ENCODE assay signal across 9 mouse cellular contexts in the genomic region with DNA sequence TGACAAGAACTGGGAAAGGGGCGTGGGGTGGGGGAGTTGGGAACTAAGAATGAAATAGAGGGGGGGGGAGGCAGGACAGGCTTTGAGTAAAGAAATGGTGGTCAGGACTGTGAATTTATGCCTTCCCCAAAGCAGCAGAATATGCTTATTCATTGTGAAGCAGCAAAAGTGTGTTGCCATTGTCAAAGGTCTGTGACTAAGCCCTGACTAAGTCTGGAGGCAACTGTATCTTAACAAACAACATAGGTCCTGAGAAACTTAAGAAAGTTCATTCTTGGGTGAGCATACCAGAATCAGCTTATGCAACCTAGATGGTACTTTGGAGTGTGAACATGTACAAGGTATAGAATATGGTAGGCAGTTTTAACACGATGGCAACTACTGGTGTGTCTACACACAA. TPM values are rescaled to one million over a fixed set of nuclear protein-coding genes. Genes with fewer than 3 reads are reported as not detected.
DNase-seq lines count a peak whose midpoint lies in the region; ATAC-seq and TF ChIP-seq lines count a peak whose summit lies in the region.
"Had no signal": no experiment of that assay in that cellular context is flagged by ENCODE, and none has a peak within 500 bp of the region (broad histone marks: within the 10 kb centered on the region; RNA-seq: fewer than 3 reads in every experiment).

No protein-coding gene starts in this region.

- DNase-seq in heart, adult 2 months, result no peak
- DNase-seq in Muller cell, postnatal 12 days (ENCODE audit: inconsistent ontology term), result peak; percentile 56
- no peak for DNase-seq in right cerebral cortex, postnatal 36 days (ENCODE audit: low spot score in 2 of 2)
- no peak for DNase-seq in embryo, embryonic 9.5 days (ENCODE audit: extremely low spot score)
- no peak for DNase-seq in frontal cortex, postnatal 14 days (ENCODE audit: low spot score in 2 of 2)

- no peak overlapping the region for H3K27ac ChIP-seq in heart, embryonic 14.5 days (replicated peaks in 1 of 2; ENCODE audit: control insufficient read depth in 1 of 2, insufficient read depth in 1 of 2, low read depth in 2 of 2, low read length in 2 of 2)
- H3K27ac ChIP-seq in heart, adult 2 months, result no peak overlapping the region
- H3K27ac ChIP-seq in hindbrain, embryonic 13.5 days, result no peak overlapping the region
- no peak overlapping the region for H3K27ac ChIP-seq in midbrain, embryonic 12.5 days (replicated peaks)

- H3K4me3 ChIP-seq in heart, embryonic 14.5 days (ENCODE audit: control insufficient read depth in 1 of 2, insufficient read depth in 1 of 2, low read depth in 1 of 2, low read length in 2 of 2), result peak overlapping the region in 1 of 2 experiments; percentile 90; a peak in 1 of 4 replicates
- no peak overlapping the region for H3K4me3 ChIP-seq in heart, adult 2 months
- peak overlapping the region; percentile 82; the same call in 1 of the 2 replicates for H3K4me3 ChIP-seq in hindbrain, embryonic 13.5 days
- peak overlapping the region; percentile 65 for H3K4me3 ChIP-seq in midbrain, embryonic 12.5 days

- TF ChIP-seq EP300 in heart, adult 2 months (IDR thresholded peaks at IDR 0.05; ENCODE audit: insufficient read depth, low read depth, low read length), result no peak

- H3K79me2 ChIP-seq in heart, adult 2 months (replicated peaks; ENCODE audit: control insufficient read depth, insufficient read depth, low read length), result peaks cover 2% of the 10 kb centered on the region; the same call in 1 of the 2 replicates

- H3K36me3 ChIP-seq in heart, embryonic 14.5 days (ENCODE audit: control insufficient read depth, insufficient read depth, low read length), result peaks cover 32% of the 10 kb centered on the region
- peaks cover 8% of the 10 kb centered on the region; the same call in 1 of the 2 replicates for H3K36me3 ChIP-seq in heart, adult 2 months (ENCODE audit: control insufficient read depth, insufficient read depth, low read length)
- peaks cover 16% of the 10 kb centered on the region for H3K36me3 ChIP-seq in hindbrain, embryonic 13.5 days
- peaks cover 23% of the 10 kb centered on the region for H3K36me3 ChIP-seq in midbrain, embryonic 12.5 days

- no peaks in the 10 kb centered on the region for H3K27me3 ChIP-seq in heart, embryonic 14.5 days (ENCODE audit: control insufficient read depth, insufficient read depth, low read length)
- H3K27me3 ChIP-seq in heart, adult 2 months (ENCODE audit: control insufficient read depth, insufficient read depth, low read length), result no peaks in the 10 kb centered on the region
- no peaks in the 10 kb centered on the region for H3K27me3 ChIP-seq in hindbrain, embryonic 13.5 days
- no peaks in the 10 kb centered on the region for H3K27me3 ChIP-seq in midbrain, embryonic 12.5 days
- H3K27me3 ChIP-seq: Patski had no signal

- WGBS in heart, embryonic 14.5 days, result 79% methylated on average over 2 of the region's 2 CpGs
- 79% methylated on average over 2 of the region's 2 CpGs for WGBS in heart, adult 2 months
- 60% methylated on average over 2 of the region's 2 CpGs for WGBS in hindbrain, embryonic 13.5 days
- 62% methylated on average over 2 of the region's 2 CpGs for WGBS in midbrain, embryonic 12.5 days

- no peak for TF ChIP-seq POLR2A in heart, adult 2 months (IDR thresholded peaks at IDR 0.05; ENCODE audit: insufficient read depth, low read depth, low read length)

- no peak for ATAC-seq in heart, embryonic 14.5 days (ENCODE audit: insufficient number of reproducible peaks, insufficient read depth, low FRiP score, low read depth)
- ATAC-seq in hindbrain, embryonic 13.5 days (ENCODE audit: low FRiP score), result no peak
- ATAC-seq in midbrain, embryonic 12.5 days (ENCODE audit: low FRiP score, low read depth), result no peak
- ATAC-seq: Patski had no signal

- H3K9ac ChIP-seq in heart, embryonic 14.5 days (ENCODE audit: low read length), result peak overlapping the region; percentile 91
- H3K9ac ChIP-seq in heart, adult 2 months (ENCODE audit: low read depth, low read length), result no peak overlapping the region
- H3K9ac ChIP-seq in hindbrain, embryonic 13.5 days, result no peak overlapping the region
- H3K9ac ChIP-seq in midbrain, embryonic 12.5 days (replicated peaks), result no peak overlapping the region

- TF ChIP-seq CTCF in heart, adult 2 months (IDR thresholded peaks at IDR 0.05), result no peak

- no peaks in the 10 kb centered on the region for H3K9me3 ChIP-seq in heart, embryonic 14.5 days (ENCODE audit: control insufficient read depth, low read length)
- H3K9me3 ChIP-seq in hindbrain, embryonic 13.5 days, result no peaks in the 10 kb centered on the region
- H3K9me3 ChIP-seq in midbrain, embryonic 12.5 days, result no peaks in the 10 kb centered on the region

- H3K4me2 ChIP-seq in heart, embryonic 14.5 days (ENCODE audit: low read length), result peak overlapping the region; percentile 75
- H3K4me2 ChIP-seq in hindbrain, embryonic 13.5 days, result peak overlapping the region; percentile 78
- peak overlapping the region; percentile 72 for H3K4me2 ChIP-seq in midbrain, embryonic 12.5 days (replicated peaks)

- intact Hi-C loops in heart, adult 2 months (cut with DNase I), result no loop called here

- H3K4me1 ChIP-seq in heart, embryonic 14.5 days (ENCODE audit: control insufficient read depth in 2 of 2, insufficient read depth in 2 of 2, low read length in 2 of 2), result peaks cover 3 to 14% of the 10 kb centered on the region in 2 experiments; a peak in 2 of 4 replicates
- H3K4me1 ChIP-seq in heart, adult 2 months (ENCODE audit: control insufficient read depth, insufficient read depth, low read length), result peaks cover 2% of the 10 kb centered on the region
- peaks cover 11% of the 10 kb centered on the region for H3K4me1 ChIP-seq in hindbrain, embryonic 13.5 days (replicated peaks)
- peaks cover 7% of the 10 kb centered on the region for H3K4me1 ChIP-seq in midbrain, embryonic 12.5 days

RNA-seq across cellular contexts. Expression of a gene that starts 1.3 kb away (rescaled TPM):
- polyA plus RNA-seq in heart, embryonic 14.5 days (2014; fragmentation: Nextera tagmentation; extraction: Ambion mirVana), result 289 and 290 TPM in 2 replicates
- total RNA-seq in heart, adult 2 months (2021), result 100 to 1,000 TPM; 113 to 123 TPM
- 56.8 and 93.4 TPM in 2 replicates for polyA plus RNA-seq in heart, adult 2 months (2012; rRNA removed)
- polyA plus RNA-seq in hindbrain, embryonic 13.5 days (2015; fragmentation: Nextera tagmentation; extraction: Ambion mirVana), result 245 and 255 TPM in 2 replicates
- 320 and 325 TPM in 2 replicates for polyA plus RNA-seq in midbrain, embryonic 12.5 days (2016; fragmentation: Nextera tagmentation; extraction: Ambion mirVana)
